Mouse (Mus musculus): ENCODE data around the gene Abcb1b. TPM values are rescaled to one million over a fixed set of nuclear protein-coding genes. Genes with fewer than 3 reads are reported as not detected.
"Not testable (repeated sequence)": the region's sequence is repeated elsewhere in the genome, so short reads cannot be mapped to it uniquely, and the experiment has no call there.

Abcb1b gene
- 1 to 10 TPM; 3.7 to 4.4 TPM for total RNA-seq (2021)

DNA sequence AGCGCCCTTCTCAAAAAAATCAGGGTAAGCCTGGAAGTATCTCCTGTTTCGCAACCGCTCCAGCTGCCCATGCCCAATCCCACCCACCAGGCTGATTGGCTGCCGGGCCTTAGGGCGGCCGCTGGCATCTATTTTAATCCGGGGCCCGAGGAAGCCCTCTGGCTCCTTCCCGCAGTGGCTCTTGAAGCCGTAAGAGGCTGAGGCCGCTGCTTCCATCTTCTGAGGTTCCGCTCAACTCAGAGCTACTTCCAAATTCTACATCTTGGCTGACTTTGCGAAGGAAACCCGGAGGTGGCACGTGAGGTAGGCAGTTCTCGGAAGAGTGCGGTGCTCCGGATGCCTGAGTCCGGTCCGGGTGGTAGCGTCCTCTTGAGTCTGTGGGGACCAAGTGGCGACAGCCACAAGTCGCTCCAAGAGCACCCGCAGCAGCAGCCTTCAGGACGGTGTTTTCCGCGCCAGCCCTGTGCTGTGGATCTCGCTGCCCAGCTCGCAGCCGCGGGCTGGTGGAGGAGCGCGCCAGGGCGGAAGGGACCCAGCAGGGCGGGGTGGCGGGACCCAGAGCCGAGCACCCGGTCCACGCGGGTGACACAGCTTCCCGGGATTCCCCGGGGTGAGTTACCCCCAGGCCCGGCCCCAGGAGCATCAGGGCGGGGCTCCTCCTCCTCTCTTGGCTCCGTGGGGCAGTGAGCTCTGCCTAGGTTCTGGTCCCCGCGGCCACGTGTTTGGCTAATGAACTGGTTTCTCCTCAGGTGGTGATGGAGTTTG lies at the start of gene Abcb1b:
Gene Abcb1b (plus strand): TSS at position 161 of the 765 bp plus-strand sequence.
- peak; percentile 31 to 32 for DNase-seq (ENCODE audit: extremely low spot score in 1 of 2, low spot score in 1 of 2)

DNA sequence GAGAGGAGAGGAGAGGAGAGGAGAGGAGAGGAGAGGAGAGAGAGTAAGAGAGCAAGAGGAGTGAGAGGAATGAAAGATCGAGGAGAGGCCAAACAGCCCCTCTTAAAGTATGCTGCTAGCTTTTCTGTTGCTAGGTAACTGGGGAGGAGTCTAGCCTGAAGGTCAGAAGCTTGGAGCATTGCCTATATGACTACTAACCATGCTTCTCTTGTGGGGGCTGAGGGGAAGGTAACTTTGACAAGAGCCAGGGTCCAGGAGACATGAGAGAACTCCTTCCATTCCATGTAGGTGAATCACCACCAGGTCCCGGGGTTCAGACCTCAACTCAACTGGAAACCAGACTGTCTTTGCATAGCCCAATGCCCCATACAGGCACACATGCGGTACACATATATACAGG lies 25.1 kb upstream of the Abcb1b start:
- DNase-seq (ENCODE audit: extremely low spot score in 1 of 2, low spot score in 1 of 2), result no peak

DNA sequence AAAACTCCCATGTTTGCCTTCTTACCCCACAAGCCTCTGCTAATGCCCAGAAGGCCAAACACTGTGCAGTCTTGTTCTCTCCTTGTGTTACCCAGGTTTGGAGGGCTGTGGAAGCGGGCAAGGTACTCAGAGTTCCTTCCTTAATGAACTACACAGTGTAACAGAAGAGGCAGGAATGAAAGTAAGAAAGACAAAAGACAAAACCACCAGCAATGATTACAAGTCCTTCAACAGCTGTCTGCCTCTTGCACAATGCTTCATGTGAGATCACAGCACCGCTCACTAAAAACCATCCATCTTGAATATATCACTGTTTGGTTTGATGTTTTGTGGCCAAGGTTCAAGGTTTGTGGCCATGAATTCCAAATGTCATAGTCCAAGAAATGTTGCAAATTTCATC lies 19.6 kb upstream of the Abcb1b start:
- DNase-seq (ENCODE audit: extremely low spot score in 1 of 2, low spot score in 1 of 2), result no peak

DNA sequence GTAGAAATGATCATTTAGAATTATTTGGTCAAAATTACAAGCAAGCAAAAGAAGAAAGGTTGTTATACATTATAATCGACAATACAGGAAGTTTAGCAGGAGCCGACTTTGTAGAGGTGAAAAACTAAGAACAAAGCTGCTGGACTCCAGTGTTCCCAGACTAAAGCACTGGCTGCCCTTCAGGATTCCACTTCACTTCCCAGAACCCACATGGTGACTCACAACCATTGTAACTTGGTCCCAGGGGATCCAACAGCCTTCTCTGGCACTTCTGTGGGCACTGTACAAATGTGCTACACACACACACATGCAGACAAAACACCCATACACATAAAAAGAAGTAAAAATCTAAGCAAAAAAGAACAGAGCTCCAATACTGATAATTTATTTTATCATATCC lies 19.2 kb upstream of the Abcb1b start:
- DNase-seq (ENCODE audit: extremely low spot score in 1 of 2, low spot score in 1 of 2), result no peak

DNA sequence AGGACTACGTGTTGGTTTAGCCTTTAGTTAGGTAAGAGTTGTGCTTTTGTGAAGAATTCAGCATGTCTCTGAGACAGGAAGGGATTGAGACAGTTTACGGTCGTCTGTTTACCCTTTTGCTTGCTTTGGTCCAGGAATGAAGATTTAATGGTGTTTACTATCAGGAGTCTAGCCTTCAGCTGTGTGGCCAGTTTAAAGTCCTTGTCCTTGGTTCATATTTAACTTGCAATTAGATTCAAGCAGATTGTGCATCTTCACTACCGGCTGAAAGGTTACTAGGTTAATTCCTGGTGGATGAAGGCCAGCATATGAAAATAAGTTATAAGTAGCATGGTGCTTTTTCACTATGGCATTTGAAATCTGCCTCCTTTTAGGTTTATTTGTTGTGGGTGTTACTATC lies 5.7 kb upstream of the Abcb1b start:
- no peak for DNase-seq (ENCODE audit: extremely low spot score in 1 of 2, low spot score in 1 of 2)

DNA sequence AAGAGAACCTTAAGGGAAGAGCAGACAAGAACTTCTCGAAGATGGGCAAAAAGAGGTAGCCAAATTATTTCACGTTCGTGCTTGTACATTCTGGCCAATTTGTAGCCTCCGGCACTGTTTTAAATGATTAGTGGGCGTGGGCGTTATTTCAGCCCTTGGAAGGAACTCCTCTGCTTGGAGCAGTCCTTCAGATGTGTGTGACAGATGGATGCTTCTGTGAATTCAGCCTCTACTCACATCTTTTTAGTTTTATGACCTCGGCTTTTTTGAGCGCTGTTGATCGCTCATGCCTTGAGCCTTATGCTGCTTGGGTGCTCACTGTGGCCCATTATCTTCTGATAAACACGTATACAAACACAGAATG lies 787 bp downstream of the Abcb1b start:
- no peak for DNase-seq (ENCODE audit: extremely low spot score in 1 of 2, low spot score in 1 of 2)

DNA sequence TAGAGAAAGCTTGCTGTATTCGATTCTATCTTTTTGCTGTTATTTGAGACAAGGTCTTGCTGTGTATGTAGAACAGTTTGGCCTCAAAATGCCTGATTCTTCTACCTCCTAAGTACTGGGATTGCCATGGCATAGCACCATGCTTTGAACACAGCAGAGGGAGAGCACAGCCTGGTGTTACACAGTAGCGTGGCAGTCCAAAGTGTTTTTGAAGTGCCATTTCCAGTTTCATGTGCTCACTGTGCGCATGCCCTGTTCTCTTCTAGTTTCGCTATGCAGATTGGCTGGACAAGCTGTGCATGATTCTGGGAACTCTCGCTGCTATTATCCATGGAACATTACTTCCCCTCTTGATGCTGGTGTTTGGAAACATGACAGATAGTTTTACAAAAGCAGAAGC lies 7.8 kb downstream of the Abcb1b start:
- DNase-seq (ENCODE audit: extremely low spot score in 1 of 2, low spot score in 1 of 2), result peak in 1 of 2 experiments; percentile 7

DNA sequence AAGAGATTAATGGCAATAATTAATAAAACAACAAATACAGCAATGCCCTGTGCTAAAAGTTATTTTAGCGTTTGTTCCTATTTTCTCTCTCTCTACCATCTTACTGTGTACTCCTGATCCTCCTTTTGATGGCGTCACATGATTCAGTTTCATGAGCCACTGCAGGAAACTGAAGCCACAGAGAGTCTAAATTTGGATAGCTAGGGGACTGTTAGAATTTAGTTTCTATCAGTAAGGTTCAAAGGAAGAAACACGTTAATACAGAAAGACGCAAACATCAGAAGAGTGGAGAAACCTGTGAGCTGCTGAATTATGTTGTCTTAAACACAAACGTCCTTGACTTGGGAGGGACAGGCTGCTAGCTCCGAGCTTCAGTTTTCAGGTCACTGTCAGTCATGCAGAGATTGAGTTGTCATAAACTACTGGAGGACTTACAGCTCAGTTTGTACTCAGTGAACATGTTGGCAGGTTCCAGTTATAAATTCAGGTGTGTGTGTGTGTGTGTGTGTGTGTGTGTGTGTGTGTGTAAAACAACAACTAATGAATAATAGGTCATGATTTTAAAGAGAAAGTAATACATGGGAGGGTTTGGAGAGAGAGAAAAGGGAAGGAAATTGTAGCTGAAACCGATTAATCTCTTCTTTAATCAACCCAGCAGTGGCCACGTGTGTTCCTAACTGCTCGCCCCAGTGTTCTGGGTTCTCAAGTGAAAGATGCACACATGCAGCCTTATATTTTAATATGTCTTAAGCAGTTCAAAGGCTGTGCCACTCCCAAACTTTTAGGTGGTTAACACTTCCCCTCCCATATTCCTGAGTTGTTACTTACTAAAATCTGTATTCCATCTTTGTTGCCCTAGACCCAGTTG lies 9.4 kb downstream of the Abcb1b start:
- DNase-seq (ENCODE audit: extremely low spot score in 1 of 2, low spot score in 1 of 2), result no peak

DNA sequence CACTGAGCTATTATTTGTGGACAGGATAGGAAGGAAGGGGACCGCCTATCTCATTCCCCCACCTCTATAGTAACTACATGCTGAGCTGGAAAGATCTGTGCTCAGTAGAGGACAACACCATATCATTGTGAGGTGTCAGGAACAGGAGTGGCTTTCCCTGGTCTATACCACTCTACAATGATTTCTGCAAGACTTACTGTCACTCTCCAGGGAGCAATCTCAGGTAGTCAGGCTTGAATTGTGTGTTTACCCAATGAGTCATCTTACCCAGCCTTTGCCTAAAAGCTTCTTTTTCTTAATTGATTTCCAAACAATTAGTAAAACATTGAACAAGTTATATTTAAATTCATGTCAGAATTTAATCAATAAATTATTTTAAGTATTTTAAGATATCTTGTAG lies 15.9 kb downstream of the Abcb1b start:
- no peak for DNase-seq (ENCODE audit: extremely low spot score in 1 of 2, low spot score in 1 of 2)

DNA sequence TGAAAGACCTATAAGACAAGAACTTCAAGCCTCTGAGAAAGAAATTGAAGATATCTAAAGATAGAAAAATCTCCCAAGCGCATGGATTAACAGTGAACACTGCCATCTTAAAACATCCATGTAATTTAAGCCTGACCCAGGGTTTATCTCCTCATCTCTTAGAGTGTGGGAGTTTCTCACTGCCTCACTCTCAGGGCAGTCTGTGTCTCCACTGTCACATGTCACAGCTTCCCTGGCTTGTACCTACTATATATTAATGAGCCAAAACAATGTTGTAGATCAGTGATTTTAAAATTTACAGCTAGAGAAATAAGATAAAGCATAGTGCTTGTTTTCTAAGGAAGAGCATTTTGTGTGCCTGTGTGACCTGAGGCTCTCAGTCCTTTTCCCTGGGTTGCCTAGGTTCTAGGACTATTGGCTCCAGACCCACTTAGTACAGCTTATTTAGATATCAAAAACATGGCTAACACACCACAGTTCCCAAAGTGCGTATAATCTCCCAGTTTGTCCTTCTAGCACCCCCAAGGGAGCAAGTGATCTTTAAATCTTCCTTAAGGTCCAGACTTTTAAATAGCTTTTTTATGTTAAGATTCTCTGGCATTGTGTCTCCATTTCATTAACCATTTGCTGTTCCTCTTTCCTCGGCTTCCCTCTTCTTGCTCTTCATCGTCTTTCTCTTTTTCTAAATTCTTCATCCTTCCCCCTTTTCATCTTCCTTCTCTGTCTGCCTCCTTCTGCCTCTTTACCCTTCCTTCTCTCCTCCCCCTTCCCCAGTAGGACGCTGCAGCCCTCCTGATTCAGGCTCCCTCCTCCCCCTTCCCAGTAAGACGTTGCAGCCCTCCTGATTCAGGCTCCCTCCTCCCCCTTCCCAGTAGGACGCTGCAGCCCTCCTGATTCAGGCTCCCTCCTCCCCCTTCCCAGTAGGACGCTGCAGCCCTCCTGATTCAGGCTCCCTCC lies 22.0 kb downstream of the Abcb1b start:
- no peak for DNase-seq (ENCODE audit: extremely low spot score in 1 of 2, low spot score in 1 of 2)

DNA sequence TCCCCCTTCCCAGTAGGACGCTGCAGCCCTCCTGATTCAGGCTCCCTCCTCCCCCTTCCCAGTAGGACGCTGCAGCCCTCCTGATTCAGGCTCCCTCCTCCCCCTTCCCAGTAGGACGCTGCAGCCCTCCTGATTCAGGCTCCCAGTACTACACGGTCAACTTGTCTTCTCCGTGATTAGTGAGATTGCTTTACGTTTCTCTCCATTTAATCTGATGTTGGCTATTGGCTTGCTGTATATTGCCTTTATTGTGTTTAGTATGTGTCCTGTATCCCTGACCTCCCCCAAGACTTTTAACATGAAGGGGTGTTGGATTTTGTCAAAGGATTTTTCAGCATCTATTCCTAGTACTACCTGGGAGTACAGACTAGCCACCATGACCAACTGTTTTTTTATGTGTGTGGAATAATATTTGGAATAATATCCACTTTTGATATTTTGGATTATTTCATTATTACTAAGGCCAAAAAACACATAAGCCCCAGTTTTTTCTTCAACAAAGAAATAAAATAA lies 22.7 kb downstream of the Abcb1b start:
- DNase-seq (ENCODE audit: extremely low spot score in 1 of 2, low spot score in 1 of 2), result not testable (repeated sequence)

DNA sequence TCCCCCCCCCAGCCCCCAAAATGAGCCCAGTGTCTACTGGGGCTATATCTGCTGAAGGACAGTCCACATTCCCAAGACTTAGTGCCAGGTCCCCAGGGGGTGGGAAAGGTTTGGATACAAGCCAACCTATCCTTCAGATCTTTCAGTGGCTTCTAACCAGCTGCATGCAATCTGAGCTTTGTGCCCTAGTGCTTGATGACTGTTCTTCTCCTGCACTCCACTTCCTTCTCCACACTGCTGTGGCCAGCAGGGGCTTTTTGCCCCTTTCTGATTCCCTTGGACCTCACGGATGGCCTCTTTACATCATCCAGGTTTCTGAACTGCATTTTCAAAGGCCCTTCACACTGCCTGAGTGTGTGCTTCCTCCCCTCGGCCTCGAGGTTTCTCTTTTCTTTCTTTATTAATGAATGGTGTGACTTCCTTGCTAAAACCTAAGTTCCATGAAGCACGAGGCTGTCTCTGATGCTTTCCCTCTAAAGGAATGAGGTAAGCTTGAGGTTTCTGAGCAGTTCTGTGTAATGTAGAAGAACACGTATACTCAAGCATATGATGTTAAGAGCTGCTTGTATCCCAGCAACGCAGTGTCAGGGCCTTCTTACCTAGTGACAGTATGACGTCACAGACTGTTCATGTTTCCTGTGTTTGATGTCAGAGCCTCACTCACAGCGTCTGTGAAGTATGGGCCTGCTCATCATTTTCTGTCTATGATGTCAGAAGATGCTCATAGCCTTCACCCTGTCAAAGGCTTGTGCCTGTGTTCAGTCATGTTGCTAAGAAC lies 40.9 kb downstream of the Abcb1b start:
- DNase-seq (ENCODE audit: extremely low spot score in 1 of 2, low spot score in 1 of 2), result no peak

DNA sequence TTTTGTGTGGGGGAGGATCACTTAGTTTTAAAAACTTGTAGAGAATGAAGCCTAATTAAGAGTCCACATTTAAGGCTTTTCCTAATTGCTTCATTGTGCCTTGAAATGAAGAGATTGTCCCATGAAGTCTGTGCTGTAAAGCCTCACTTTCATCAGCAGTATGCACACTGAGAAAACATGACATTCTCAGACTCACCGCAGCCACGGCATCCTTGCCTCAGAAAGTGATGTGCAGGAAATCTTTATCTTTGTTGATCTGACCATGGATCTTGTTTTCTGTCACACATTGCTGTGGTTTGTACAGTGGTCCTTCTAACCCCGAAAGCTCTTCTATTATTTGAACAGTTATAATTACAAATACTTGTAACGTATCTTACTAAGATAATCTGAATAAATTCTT lies 41.7 kb downstream of the Abcb1b start:
- DNase-seq (ENCODE audit: extremely low spot score in 1 of 2, low spot score in 1 of 2), result no peak

DNA sequence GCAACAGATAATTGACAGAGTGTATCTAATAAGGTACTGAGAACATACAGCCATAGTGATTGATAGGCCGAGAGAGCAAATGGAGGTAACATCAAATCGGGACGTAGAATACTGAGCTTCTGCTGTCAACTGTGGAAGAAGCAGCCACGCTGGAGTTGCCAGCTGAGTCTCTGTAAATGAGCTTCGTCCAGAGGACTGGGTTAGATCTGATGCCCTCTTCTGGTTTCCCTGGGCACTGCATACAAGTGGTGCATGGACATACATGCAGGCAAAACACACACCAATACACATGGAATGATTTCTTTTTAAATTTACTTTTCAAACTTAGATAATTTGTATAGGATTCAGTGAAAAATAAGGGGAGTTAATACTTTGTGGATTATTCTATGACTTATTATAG lies 42.9 kb downstream of the Abcb1b start:
- DNase-seq (ENCODE audit: extremely low spot score in 1 of 2, low spot score in 1 of 2), result peak in 1 of 2 experiments; percentile 65

DNA sequence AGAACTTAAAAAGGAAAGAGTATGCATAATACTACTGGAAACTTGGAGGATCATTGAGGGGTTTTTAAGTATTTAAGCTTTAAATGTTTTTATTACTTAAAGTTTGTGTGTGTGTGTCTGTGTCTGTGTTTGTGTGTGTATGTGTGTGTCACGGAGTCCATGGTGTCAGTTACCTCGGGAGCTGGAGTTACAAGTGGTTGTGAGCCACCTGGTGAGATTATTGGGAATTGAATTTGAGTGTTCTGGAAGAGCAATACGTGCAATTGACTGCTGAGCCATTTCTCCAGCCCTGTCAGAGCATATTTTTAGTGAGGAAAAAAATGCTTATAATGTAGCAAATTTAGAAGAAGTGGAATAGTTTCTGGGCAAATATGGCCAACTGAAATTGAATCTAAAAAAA lies 44.9 kb downstream of the Abcb1b start:
- no peak for DNase-seq (ENCODE audit: extremely low spot score in 1 of 2, low spot score in 1 of 2)

DNA sequence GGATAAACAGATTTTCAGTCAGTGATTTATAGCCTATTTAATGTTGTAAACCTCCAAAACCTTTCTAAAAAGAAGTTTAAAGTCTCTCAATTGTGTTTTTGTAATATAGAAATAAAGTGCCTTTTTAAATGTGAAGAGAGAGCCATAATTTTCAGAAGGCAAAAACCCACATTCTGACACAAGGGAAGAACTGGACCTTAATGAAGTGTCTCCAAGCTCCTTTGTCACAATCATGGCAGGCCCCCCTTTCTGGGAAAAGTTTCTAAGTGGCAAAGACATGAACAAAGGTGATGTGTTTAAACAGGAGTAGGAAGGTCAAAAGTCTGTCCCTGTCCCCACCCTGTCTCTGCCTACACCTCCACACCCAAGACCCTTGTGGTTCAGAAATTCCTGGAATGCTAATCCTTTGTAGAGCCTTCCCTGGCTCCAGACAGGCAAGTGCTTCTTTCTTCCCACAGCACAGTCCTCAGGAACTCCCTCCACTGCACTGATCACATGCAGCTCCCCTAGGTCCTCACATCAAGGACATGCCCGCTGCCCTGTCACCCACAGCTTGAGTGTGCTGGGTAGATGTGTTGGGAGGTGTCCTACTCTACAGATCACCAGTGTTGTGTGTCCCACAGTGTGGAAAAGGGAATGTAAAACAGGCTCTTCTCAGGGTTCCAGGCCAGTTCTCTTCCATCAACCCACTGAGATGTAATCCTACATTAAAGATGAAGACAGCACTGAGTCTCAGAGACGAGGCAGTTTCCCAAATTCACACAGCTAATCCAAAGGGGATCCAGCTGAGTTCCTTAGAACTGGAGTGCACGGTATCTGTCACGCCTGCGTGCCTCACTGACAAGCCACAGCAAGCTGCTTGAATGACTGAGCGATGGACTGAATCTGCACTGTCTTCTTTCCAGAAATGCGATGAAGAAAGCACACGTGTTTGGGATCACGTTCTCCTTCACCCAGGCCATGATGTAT lies 50.9 kb downstream of the Abcb1b start:
- not testable (repeated sequence) for DNase-seq (ENCODE audit: extremely low spot score in 1 of 2, low spot score in 1 of 2)

DNA sequence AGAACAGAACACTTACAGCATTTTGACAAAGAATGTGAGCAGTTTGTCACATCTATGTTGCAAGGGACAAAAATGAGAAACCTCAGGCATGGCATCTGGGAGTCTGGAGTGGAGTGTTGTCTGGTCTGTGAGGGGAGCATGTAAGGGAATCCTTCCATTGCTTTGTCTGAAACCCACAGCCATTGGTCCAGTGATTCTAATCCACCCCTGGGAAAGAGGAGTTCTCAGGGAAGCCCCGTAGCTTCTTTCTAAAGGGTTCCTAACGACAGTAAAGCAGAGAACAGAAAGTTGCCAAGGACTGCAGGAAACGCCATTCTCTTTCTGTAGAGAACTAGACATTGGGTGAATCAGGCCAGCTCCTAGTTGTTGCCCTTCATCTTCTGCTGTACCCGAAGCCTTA lies 52.9 kb downstream of the Abcb1b start:
- DNase-seq (ENCODE audit: extremely low spot score in 1 of 2, low spot score in 1 of 2), result no peak

DNA sequence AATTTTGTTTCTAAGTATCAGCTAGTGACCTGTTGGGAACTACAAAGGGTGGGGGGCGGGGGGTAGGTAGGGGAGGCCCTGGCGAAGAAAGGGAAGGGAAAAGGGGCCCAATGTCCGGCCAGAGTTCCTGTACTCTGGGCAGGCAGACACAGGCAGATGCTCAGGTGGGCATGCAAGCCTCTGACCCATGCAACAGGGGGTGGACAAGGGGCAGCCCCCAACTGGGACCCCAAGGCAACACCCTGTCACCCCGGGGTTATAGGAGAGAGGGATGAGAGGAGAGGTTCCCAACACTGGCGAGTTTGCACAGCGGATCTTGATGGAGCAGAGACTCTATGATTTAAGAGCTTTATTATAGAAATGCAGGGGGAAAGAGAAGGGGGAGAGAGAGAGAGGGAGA lies 59.3 kb downstream of the Abcb1b start:
- no peak for DNase-seq (ENCODE audit: extremely low spot score in 1 of 2, low spot score in 1 of 2)

DNA sequence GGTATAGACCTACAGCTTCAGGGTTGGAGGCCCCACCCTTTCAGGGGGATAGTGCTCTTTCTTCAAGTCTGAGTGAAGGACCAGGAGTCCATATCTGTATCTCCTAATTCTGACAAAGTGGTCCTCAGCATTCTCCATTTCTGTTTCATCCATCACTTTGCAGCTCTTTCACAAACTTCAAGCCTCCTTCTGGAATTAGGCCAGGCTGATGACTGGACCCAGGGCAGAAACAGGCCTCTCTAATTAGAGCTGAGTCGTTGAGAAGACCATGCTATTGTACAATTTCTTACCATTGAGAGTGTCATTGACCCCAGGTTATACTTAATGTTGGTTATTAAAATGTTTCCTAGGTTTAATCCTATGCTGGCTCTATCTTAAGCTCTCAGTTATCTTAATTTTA lies 63.9 kb downstream of the Abcb1b start:
- DNase-seq (ENCODE audit: extremely low spot score in 1 of 2, low spot score in 1 of 2), result no peak

Measured in layer of hippocampus, postnatal 25 days (tissue).